Mouse (Mus musculus) CD4-positive helper T cell, adult 2 months (primary cell): Measurements from ENCODE around the gene Itgb5.

ENCODE experiments used
- DNase-seq: peaks from one replicate; pipeline ENCODE4 v3.0.0-alpha.2; 2012; ENCODE audit warnings: low read depth, missing footprints, low spot score

The Itgb5 gene

GRCm38 (mm10) chr16:33904553-33904952 is 75.1 kb downstream of the Itgb5 start:
- no peak for DNase-seq

GRCm38 (mm10) chr16:33908239-33908638 is 78.8 kb downstream of the Itgb5 start:
- DNase-seq = no peak

- no peak for DNase-seq
These were observed 85.5 kb downstream of the Itgb5 start for GRCm38 (mm10) chr16:33914997-33915396.

- DNase-seq = no peak
These were observed 87.2 kb downstream of the Itgb5 start for GRCm38 (mm10) chr16:33916473-33917251.

GRCm38 (mm10) chr16:33917390-33917789 is 87.9 kb downstream of the Itgb5 start:
- DNase-seq = no peak

GRCm38 (mm10) chr16:33917926-33918325 is 88.5 kb downstream of the Itgb5 start:
- no peak for DNase-seq

- no peak for DNase-seq
These were observed 92.0 kb downstream of the Itgb5 start for GRCm38 (mm10) chr16:33921514-33921913.

GRCm38 (mm10) chr16:33922111-33923000 is 92.9 kb downstream of the Itgb5 start:
- no peak for DNase-seq

GRCm38 (mm10) chr16:33923001-33923316 is 93.5 kb downstream of the Itgb5 start:
- DNase-seq = no peak

- DNase-seq = no peak
These were observed 94.3 kb downstream of the Itgb5 start for GRCm38 (mm10) chr16:33923758-33924157.

- DNase-seq = no peak
These were observed 97.9 kb downstream of the Itgb5 start for GRCm38 (mm10) chr16:33927263-33927824.

- no peak for DNase-seq
These were observed 99.5 kb downstream of the Itgb5 start for GRCm38 (mm10) chr16:33928788-33929462.

GRCm38 (mm10) chr16:33930785-33931184 is 101.3 kb downstream of the Itgb5 start:
- no peak for DNase-seq

- no peak for DNase-seq
These were observed 102.2 kb downstream of the Itgb5 start for GRCm38 (mm10) chr16:33931682-33932081.

GRCm38 (mm10) chr16:33932126-33932525 is 102.7 kb downstream of the Itgb5 start:
- no peak for DNase-seq

GRCm38 (mm10) chr16:33933411-33933810 is 103.9 kb downstream of the Itgb5 start:
- DNase-seq = no peak

GRCm38 (mm10) chr16:33934701-33935406 is 105.4 kb downstream of the Itgb5 start:
- no peak for DNase-seq

GRCm38 (mm10) chr16:33935407-33935785 is 105.9 kb downstream of the Itgb5 start:
- no peak for DNase-seq

- DNase-seq = no peak
These were observed 107.4 kb downstream of the Itgb5 start for GRCm38 (mm10) chr16:33936885-33937284.

- no peak for DNase-seq
These were observed 108.1 kb downstream of the Itgb5 start for GRCm38 (mm10) chr16:33937567-33937966.
